Mouse (Mus musculus): ENCODE results near the gene Rnase11. TPM values are rescaled to one million over a fixed set of nuclear protein-coding genes. Genes with fewer than 3 reads are reported as not detected.
"Not testable (repeated sequence)": the region's sequence is repeated elsewhere in the genome, so short reads cannot be mapped to it uniquely, and the experiment has no call there.

Rnase11 gene
- polyA plus RNA-seq, 1 experiment from 2014 or later, result not detected

- H3K27me3 ChIP-seq (ENCODE audit: control insufficient read depth, insufficient read depth, low read length), result no peaks in the 10 kb centered on the region
- H3K27ac ChIP-seq (ENCODE audit: low read length), result no peak overlapping the region
- H3K36me3 ChIP-seq (ENCODE audit: control insufficient read depth, insufficient read depth), result no peaks in the 10 kb centered on the region
- H3K9ac ChIP-seq (ENCODE audit: low read length), result no peak overlapping the region
- H3K4me3 ChIP-seq (ENCODE audit: low read length), result no peak overlapping the region
- ATAC-seq (replicated peaks; ENCODE audit: extremely low read depth, insufficient read depth, low FRiP score), result no peak
- no peaks in the 10 kb centered on the region for H3K9me3 ChIP-seq (replicated peaks; ENCODE audit: control insufficient read depth, low read length)
- H3K4me1 ChIP-seq (ENCODE audit: control insufficient read depth, insufficient read depth, low read length), result no peaks in the 10 kb centered on the region
- no peak overlapping the region for H3K4me2 ChIP-seq (ENCODE audit: low read depth, low read length)
- 33% methylated on average over 5 of the region's 5 CpGs for WGBS
Observed at GRCm38 (mm10) chr14:51026391-51027133, 23.4 kb downstream of the Rnase11 start.

DNA sequence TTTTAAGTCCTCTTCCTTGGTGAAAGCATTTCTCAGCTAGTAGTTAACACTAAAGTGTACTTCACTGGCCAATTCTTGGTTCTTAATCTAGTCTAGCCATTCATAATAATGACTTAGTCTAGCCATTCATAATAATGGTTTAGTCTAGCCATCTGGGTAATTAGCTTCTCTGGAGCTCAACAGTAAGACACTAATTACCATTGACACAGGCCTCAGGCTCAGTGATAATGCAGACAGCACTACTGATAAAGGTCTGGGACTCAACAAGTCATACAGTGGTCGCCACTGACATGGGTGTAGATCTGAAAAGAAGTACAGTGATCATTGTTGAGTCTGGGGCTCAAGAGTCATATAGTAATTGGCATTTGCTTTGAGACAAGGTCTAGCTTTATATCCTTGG is 25.1 kb downstream of the Rnase11 start:
- Histone ChIP-seq H3K9ac (ENCODE audit: low read length) (no peak overlapping the region), H3K4me2 (ENCODE audit: low read depth, low read length) (no peak overlapping the region), H3K27me3 (ENCODE audit: control insufficient read depth, insufficient read depth, low read length) (no peaks in the 10 kb centered on the region), H3K4me3 (ENCODE audit: low read length) (no peak overlapping the region), H3K36me3 (ENCODE audit: control insufficient read depth, insufficient read depth) (no peaks in the 10 kb centered on the region), H3K9me3 (replicated peaks; ENCODE audit: control insufficient read depth, low read length) (peaks cover 3% of the 10 kb centered on the region; the same call in 1 of the 2 replicates), H3K4me1 (ENCODE audit: control insufficient read depth, insufficient read depth, low read length) (no peaks in the 10 kb centered on the region), H3K27ac (ENCODE audit: low read length) (no peak overlapping the region)
- WGBS, result 55% methylated on average over 1 of the region's 1 CpGs
- no peak for ATAC-seq (replicated peaks; ENCODE audit: extremely low read depth, insufficient read depth, low FRiP score)

DNA sequence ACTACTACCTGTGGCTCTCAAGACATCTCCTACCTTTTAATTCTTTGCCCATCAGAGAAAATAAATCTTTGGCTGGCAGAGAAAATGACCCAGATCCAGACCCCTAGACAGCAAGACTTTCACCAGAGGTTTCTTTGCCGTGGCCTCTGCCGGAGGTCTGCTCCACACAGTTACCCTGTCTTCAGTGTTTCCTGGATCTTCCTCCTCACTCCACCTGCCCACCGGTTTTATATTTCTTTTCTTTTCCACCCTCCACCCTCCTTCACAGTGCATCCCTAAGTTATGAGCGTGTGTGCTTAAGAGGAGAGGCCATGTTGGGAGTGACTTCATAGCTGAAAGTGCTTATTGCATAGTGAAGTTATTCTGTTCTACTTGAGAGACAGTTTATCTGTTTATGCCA is 26.5 kb downstream of the Rnase11 start:
- no peaks in the 10 kb centered on the region for H3K36me3 ChIP-seq (ENCODE audit: control insufficient read depth, insufficient read depth)
- no peak overlapping the region for H3K27ac ChIP-seq (ENCODE audit: low read length)
- ATAC-seq (replicated peaks; ENCODE audit: extremely low read depth, insufficient read depth, low FRiP score), result no peak
- peaks cover 6% of the 10 kb centered on the region; the same call in 1 of the 2 replicates for H3K9me3 ChIP-seq (replicated peaks; ENCODE audit: control insufficient read depth, low read length)
- H3K27me3 ChIP-seq (ENCODE audit: control insufficient read depth, insufficient read depth, low read length), result no peaks in the 10 kb centered on the region
- H3K4me1 ChIP-seq (ENCODE audit: control insufficient read depth, insufficient read depth, low read length), result no peaks in the 10 kb centered on the region
- no peak overlapping the region for H3K4me2 ChIP-seq (ENCODE audit: low read depth, low read length)
- no peak overlapping the region for H3K9ac ChIP-seq (ENCODE audit: low read length)
- no peak overlapping the region for H3K4me3 ChIP-seq (ENCODE audit: low read length)
- WGBS, result 81% methylated on average over 4 of the region's 4 CpGs

DNA sequence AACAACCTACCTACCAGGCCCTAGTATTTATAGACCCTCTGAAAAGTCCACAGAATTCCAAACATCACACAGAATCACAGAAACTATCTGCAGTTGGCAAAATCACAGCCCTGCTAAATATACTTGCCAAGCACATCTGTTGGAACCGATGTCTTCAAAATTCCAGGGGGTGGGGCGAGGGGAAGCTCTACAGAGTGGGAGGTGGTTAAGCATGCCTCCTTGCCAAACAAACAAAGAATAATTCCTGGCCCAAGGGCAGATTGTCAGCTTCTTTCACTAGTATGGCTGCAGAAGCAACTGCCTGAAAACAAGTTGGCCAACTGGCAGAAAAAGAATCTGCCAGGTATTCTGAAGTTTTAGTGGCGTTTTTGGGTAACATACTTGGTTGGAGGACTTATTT is 32.7 kb downstream of the Rnase11 start:
- WGBS, result 36% methylated on average over 3 of the region's 3 CpGs
- H3K27me3 ChIP-seq (ENCODE audit: control insufficient read depth, insufficient read depth, low read length), result no peaks in the 10 kb centered on the region
- H3K27ac ChIP-seq (ENCODE audit: low read length), result peak overlapping the region; percentile 57; the same call in 1 of the 2 replicates
- no peak overlapping the region for H3K4me2 ChIP-seq (ENCODE audit: low read depth, low read length)
- H3K9me3 ChIP-seq (replicated peaks; ENCODE audit: control insufficient read depth, low read length), result peaks cover 6% of the 10 kb centered on the region; the same call in 1 of the 2 replicates
- peaks cover 5% of the 10 kb centered on the region for H3K4me1 ChIP-seq (ENCODE audit: control insufficient read depth, insufficient read depth, low read length)
- no peak overlapping the region for H3K9ac ChIP-seq (ENCODE audit: low read length)
- no peaks in the 10 kb centered on the region for H3K36me3 ChIP-seq (ENCODE audit: control insufficient read depth, insufficient read depth)
- H3K4me3 ChIP-seq (ENCODE audit: low read length), result no peak overlapping the region
- ATAC-seq (replicated peaks; ENCODE audit: extremely low read depth, insufficient read depth, low FRiP score), result no peak

DNA sequence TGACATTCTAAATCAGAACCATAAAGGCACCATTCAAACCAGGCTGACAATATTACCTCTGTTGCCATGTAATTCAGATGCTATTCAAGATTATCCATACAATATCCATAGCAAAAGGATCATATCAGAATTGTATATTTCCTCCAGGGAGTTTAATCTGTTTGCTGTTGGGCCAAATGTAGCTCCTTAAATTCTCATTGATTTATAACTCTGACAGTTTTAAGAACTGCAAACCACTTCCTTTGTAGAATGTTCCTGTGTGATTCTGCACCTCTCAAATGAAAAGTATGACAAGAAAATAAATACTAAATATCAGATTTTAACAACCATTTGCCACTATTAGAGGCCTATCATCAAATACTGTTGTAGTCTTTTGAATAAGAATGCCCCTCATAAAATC is 34.2 kb downstream of the Rnase11 start:
- Histone ChIP-seq H3K9me3 (replicated peaks; ENCODE audit: control insufficient read depth, low read length) (peaks cover 9% of the 10 kb centered on the region; the same call in 1 of the 2 replicates), H3K36me3 (ENCODE audit: control insufficient read depth, insufficient read depth) (no peaks in the 10 kb centered on the region), H3K4me3 (ENCODE audit: low read length) (no peak overlapping the region), H3K4me2 (ENCODE audit: low read depth, low read length) (no peak overlapping the region), H3K27me3 (ENCODE audit: control insufficient read depth, insufficient read depth, low read length) (no peaks in the 10 kb centered on the region), H3K4me1 (ENCODE audit: control insufficient read depth, insufficient read depth, low read length) (peaks cover 5% of the 10 kb centered on the region), H3K27ac (ENCODE audit: low read length) (no peak overlapping the region), H3K9ac (ENCODE audit: low read length) (no peak overlapping the region)
- ATAC-seq (replicated peaks; ENCODE audit: extremely low read depth, insufficient read depth, low FRiP score), result no peak

DNA sequence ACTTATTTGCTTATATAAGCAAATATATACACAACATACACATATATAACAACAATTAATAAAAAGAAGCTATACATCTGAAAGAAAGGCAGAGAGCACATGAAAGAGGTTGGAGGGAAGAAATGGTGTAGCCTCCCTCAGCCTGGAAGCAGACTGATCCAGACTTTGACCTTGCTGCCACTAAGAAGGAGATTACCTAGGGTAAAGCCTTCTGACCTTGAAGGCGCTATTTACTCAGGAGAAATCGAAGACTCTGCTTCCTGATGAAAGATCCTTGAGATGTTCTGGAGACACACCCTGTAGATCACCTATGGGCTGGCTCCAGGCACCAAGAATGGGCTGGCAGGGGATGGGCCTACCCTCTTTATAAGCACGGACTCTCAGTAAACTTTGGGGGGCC is 35.2 kb downstream of the Rnase11 start:
- H3K9ac ChIP-seq (ENCODE audit: low read length); H3K4me3 ChIP-seq (ENCODE audit: low read length); H3K4me2 ChIP-seq (ENCODE audit: low read depth, low read length); H3K9me3 ChIP-seq (replicated peaks; ENCODE audit: control insufficient read depth, low read length); H3K36me3 ChIP-seq (ENCODE audit: control insufficient read depth, insufficient read depth); ATAC-seq (replicated peaks; ENCODE audit: extremely low read depth, insufficient read depth, low FRiP score); H3K27ac ChIP-seq (ENCODE audit: low read length); H3K27me3 ChIP-seq (ENCODE audit: control insufficient read depth, insufficient read depth, low read length); H3K4me1 ChIP-seq (ENCODE audit: control insufficient read depth, insufficient read depth, low read length): not testable (repeated sequence)
- 75% methylated on average over 3 of the region's 3 CpGs for WGBS

DNA sequence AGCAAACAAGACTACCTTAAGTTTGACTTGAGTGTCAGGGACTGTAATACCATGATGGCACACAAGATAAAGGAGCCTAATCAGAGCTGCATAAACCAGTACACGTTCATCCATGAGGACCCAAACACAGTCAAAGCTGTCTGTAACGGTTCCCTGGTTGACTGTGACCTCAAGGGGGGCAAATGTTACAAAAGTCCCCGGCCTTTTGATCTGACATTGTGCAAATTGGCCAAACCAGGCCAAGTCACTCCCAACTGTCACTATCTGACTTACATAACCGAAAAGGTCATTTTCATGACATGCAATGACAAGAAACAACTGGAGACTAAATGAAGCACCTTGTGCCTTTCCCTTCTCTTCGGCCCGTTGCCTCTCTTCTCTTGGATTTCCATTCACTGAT is 40.4 kb downstream of the Rnase11 start:
- Histone ChIP-seq H3K27ac (ENCODE audit: low read length) (peak overlapping the region; percentile 96), H3K4me2 (ENCODE audit: low read depth, low read length) (no peak overlapping the region), H3K4me3 (ENCODE audit: low read length) (no peak overlapping the region), H3K4me1 (ENCODE audit: control insufficient read depth, insufficient read depth, low read length) (peaks cover 22% of the 10 kb centered on the region), H3K9ac (ENCODE audit: low read length) (no peak overlapping the region), H3K36me3 (ENCODE audit: control insufficient read depth, insufficient read depth) (no peaks in the 10 kb centered on the region), H3K27me3 (ENCODE audit: control insufficient read depth, insufficient read depth, low read length) (no peaks in the 10 kb centered on the region), H3K9me3 (replicated peaks; ENCODE audit: control insufficient read depth, low read length) (0 out of 2 replicates have a peak, but pooled peaks cover 4% of the 10 kb centered on the region)
- WGBS, result 88% methylated on average over 6 of the region's 6 CpGs
- no peak for ATAC-seq (replicated peaks; ENCODE audit: extremely low read depth, insufficient read depth, low FRiP score)

DNA sequence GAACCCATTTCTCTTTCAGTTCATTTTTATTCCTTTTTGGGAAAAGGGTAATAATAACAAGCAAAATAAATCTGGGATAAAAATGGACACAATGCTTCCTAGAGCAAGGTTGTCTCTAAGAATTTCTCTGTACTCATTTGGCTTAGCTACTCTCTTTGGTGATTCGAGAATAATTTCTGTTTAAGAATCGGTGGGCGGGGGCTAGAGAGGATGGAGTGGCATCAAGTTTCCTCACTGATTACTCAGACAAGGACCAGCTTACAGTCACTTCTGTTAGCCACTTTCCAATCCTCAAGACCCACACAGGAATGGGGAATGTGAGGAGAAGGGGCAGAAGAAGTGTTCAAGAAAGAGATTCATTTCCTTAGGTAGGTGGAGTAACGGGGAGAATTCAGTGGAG is 41.2 kb downstream of the Rnase11 start:
- Histone ChIP-seq H3K9ac (ENCODE audit: low read length) (no peak overlapping the region), H3K36me3 (ENCODE audit: control insufficient read depth, insufficient read depth) (no peaks in the 10 kb centered on the region), H3K27ac (ENCODE audit: low read length) (peak overlapping the region; percentile 96), H3K4me3 (ENCODE audit: low read length) (no peak overlapping the region), H3K4me1 (ENCODE audit: control insufficient read depth, insufficient read depth, low read length) (peaks cover 22% of the 10 kb centered on the region), H3K27me3 (ENCODE audit: control insufficient read depth, insufficient read depth, low read length) (no peaks in the 10 kb centered on the region), H3K9me3 (replicated peaks; ENCODE audit: control insufficient read depth, low read length) (0 out of 2 replicates have a peak, but pooled peaks cover 4% of the 10 kb centered on the region), H3K4me2 (ENCODE audit: low read depth, low read length) (peak overlapping the region; percentile 36)
- 70% methylated on average over 4 of the region's 4 CpGs for WGBS
- no peak for ATAC-seq (replicated peaks; ENCODE audit: extremely low read depth, insufficient read depth, low FRiP score)

DNA sequence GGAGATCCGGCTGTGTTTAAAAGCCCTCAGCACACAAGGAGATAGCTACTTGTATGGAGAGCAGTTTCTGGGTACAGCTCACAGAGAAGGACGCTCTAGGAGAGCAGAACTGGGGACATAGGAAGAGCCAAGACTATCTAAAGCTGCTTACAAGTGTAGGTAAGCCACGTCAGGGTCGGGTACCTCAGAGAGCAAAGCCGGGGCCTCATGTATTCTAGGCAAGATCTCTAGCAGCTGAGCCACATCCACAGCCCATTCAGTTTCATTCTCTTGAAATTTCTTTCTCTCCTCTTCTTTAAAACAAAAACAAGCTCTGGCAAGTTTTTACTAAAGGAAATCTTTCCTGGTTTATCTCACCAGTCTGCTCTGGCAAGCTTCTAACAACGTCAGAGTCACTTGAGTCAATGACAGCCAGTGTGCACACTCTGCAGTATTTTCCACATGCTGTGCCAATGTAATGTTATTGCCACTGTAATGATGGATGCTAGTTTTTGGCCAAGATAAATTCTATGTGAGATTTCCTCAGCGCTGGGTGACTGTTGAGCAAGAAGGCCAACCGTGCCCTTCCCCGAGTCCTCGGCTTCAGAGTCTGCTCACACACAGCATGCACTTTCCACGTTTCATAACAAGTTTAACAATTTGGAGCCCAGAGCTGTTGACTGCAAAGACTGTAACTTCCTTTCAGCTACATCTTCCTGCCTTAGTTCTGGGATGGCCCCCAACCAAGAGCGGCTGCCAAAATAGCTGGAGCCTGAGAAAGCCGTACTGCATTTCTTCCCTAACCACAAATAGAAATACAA is 41.8 kb downstream of the Rnase11 start:
- Histone ChIP-seq H3K36me3 (ENCODE audit: control insufficient read depth, insufficient read depth) (no peaks in the 10 kb centered on the region), H3K4me2 (ENCODE audit: low read depth, low read length) (peak overlapping the region; percentile 36), H3K27ac (ENCODE audit: low read length) (peak overlapping the region; percentile 96), H3K4me1 (ENCODE audit: control insufficient read depth, insufficient read depth, low read length) (peaks cover 22% of the 10 kb centered on the region), H3K27me3 (ENCODE audit: control insufficient read depth, insufficient read depth, low read length) (no peaks in the 10 kb centered on the region), H3K4me3 (ENCODE audit: low read length) (no peak overlapping the region), H3K9ac (ENCODE audit: low read length) (peak overlapping the region; percentile 57; the same call in 1 of the 2 replicates), H3K9me3 (replicated peaks; ENCODE audit: control insufficient read depth, low read length) (0 out of 2 replicates have a peak, but pooled peaks cover 4% of the 10 kb centered on the region)
- ATAC-seq (replicated peaks; ENCODE audit: extremely low read depth, insufficient read depth, low FRiP score), result peak; percentile 86
- 26% methylated on average over 13 of the region's 13 CpGs for WGBS

All from heart, embryonic 16.5 days (tissue).